ENCODE assay signal across 35 mouse cellular contexts in genomic region chr13:6142771-6143170, GRCm38 (mm10).
"Had no signal": no experiment of that assay in that cellular context is flagged by ENCODE, and none has a peak within 500 bp of the region (broad histone marks: within the 10 kb centered on the region; RNA-seq: fewer than 3 reads in every experiment).

No protein-coding gene starts in this region.

- H3K9me3 ChIP-seq: heart, embryonic 10.5 days; heart, embryonic 12.5 days; heart, embryonic 13.5 days; heart, embryonic 15.5 days; hindbrain, embryonic 10.5 days; hindbrain, embryonic 12.5 days; hindbrain, embryonic 13.5 days; hindbrain, embryonic 15.5 days; intestine, embryonic 15.5 days; kidney, embryonic 15.5 days had no signal

- DNase-seq: heart, postnatal 10 days; heart, postnatal 14 days; heart, postnatal 36 days; heart, postnatal 4 days; kidney, adult 11 months; kidney, adult 18-20 months; kidney, adult 2 months; kidney, adult 8-10 months; kidney, adult 9 months; kidney, postnatal 10 days; kidney, postnatal 14 days; kidney, postnatal 25 days; kidney, postnatal 36 days; kidney, postnatal 4 days; layer of hippocampus, adult 9-11 months; layer of hippocampus, postnatal 36 days had no signal

- H3K27me3 ChIP-seq: heart, embryonic 12.5 days; heart, embryonic 13.5 days; heart, embryonic 15.5 days; hindbrain, embryonic 12.5 days; hindbrain, embryonic 13.5 days; hindbrain, embryonic 15.5 days; intestine, embryonic 15.5 days; kidney, embryonic 15.5 days had no signal

- H3K4me1 ChIP-seq: heart, embryonic 10.5 days; heart, embryonic 12.5 days; heart, embryonic 13.5 days; heart, embryonic 15.5 days; hindbrain, embryonic 10.5 days; hindbrain, embryonic 12.5 days; hindbrain, embryonic 13.5 days; hindbrain, embryonic 15.5 days; intestine, embryonic 15.5 days; kidney, embryonic 15.5 days had no signal

- H3K36me3 ChIP-seq: heart, embryonic 10.5 days; heart, embryonic 12.5 days; heart, embryonic 13.5 days; heart, embryonic 15.5 days; hindbrain, embryonic 10.5 days; hindbrain, embryonic 12.5 days; hindbrain, embryonic 13.5 days; hindbrain, embryonic 15.5 days; intestine, embryonic 15.5 days; kidney, embryonic 15.5 days had no signal

- H3K9ac ChIP-seq: heart, embryonic 12.5 days; heart, embryonic 13.5 days; heart, embryonic 15.5 days; hindbrain, embryonic 12.5 days; hindbrain, embryonic 13.5 days; hindbrain, embryonic 14.5 days; hindbrain, embryonic 15.5 days; intestine, embryonic 15.5 days; kidney, embryonic 15.5 days had no signal

- ATAC-seq: hindbrain, embryonic 16.5 days; hindbrain, postnatal 0 days; inflammation-experienced regulatory T-cells, adult 6 months; intestine, embryonic 15.5 days; intestine, embryonic 16.5 days; intestine, postnatal 0 days had no signal

- H3K27ac ChIP-seq: heart, embryonic 10.5 days; heart, embryonic 13.5 days; heart, embryonic 15.5 days; hindbrain, embryonic 10.5 days; hindbrain, embryonic 12.5 days; hindbrain, embryonic 13.5 days; hindbrain, embryonic 14.5 days; hindbrain, embryonic 15.5 days; hindbrain, postnatal 0 days; intestine, embryonic 15.5 days; kidney, embryonic 15.5 days; layer of hippocampus, adult 2 months; left cerebral cortex, adult 2 months had no signal

- H3K4me2 ChIP-seq: heart, embryonic 11.5 days; heart, embryonic 12.5 days; heart, embryonic 13.5 days; heart, embryonic 15.5 days; hindbrain, embryonic 12.5 days; hindbrain, embryonic 13.5 days; hindbrain, embryonic 14.5 days; hindbrain, embryonic 15.5 days; intestine, embryonic 15.5 days; kidney, embryonic 15.5 days had no signal

- H3K4me3 ChIP-seq: heart, embryonic 10.5 days; heart, embryonic 12.5 days; heart, embryonic 13.5 days; heart, embryonic 15.5 days; hindbrain, embryonic 10.5 days; hindbrain, embryonic 12.5 days; hindbrain, embryonic 13.5 days; hindbrain, embryonic 15.5 days; intestine, embryonic 15.5 days; kidney, embryonic 15.5 days; layer of hippocampus, adult 2 months; left cerebral cortex, adult 2 months had no signal
